Mouse (Mus musculus): ENCODE data around the gene 2310039H08Rik.

DNA sequence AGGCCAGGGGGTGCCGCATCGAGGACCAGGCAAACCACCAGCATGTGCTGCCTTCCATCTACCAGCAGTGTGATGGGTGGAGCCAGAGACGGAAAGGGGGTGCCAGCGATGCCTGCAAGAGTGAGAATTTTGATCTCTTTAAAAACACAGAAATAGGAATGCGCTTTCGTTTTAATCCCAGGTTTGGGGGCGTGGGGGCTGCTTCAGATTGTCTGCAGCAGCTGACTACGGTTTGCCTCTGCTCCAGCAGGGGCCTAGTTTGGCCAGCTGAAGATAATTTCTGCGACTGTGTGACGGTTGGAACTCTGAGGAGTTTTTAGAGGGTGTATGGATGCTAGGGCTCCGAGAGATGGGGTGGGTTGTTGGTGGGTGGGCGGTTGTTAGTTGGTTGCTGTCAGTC is 13.7 kb upstream of the 2310039H08Rik start:
- TF ChIP-seq EP300 (IDR thresholded peaks at IDR 0.05) (no peak), CTCF (IDR thresholded peaks at IDR 0.05) (no peak)
